Mouse (Mus musculus) kidney, adult 18-20 months (tissue): ENCODE measurements around the gene Card9.
"Not testable (repeated sequence)": the region's sequence is repeated elsewhere in the genome, so short reads cannot be mapped to it uniquely, and the experiment has no call there.

ENCODE experiments used
- DNase-seq: peaks from one replicate; pipeline ENCODE4 v3.0.0; 2021

The Card9 gene

GRCm38 (mm10) chr2:26360772-26361171 is at the start of gene Card9:
Card9 (minus strand) TSS chr2:26360918.
- no peak for DNase-seq

DNA sequence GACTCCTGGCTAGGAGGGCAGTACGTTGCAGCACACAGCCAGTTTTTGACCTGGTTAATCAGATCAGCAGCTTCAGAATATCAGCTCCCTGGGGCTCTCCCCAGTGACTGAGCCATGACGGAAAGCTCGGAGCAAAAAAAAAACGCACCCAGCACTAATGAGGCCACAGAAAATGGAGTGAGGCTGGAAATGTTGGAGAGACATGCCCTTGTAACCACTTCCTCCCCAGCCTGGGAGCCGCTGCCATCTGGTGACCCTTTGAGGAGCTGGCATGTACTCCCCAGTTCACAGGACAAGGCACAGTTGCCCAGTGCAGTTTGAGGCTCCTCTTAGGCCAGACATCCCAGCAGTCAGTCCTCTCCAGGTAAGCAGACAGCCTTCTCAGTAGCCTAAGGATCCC is 49.4 kb upstream of the Card9 start:
- DNase-seq = no peak

DNA sequence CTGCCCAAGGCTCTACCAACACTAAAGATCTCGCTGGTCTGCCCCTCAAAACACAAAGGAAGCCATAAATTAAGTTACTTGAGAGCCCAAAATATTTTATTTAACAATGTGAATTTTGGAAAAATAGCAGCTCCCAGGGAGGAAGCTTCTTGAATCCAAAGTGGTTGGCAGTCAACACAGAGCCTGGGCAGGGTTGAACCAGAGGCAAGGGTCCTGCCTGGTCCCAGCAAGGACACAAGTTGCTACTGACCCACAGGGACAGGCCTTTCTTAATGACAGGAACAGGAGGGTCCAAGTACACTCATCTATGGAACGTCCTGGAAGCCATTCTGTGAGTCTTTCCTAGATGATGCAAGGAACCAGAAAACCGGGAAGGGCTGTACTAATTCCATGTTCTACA is 48.6 kb upstream of the Card9 start:
- no peak for DNase-seq

GRCm38 (mm10) chr2:26408515-26409356 is 48.0 kb upstream of the Card9 start, which contains the start of gene Inpp5e:
Inpp5e (minus strand) TSS chr2:26409203.
- DNase-seq = peak; percentile 99

- peak; percentile 57 for DNase-seq
These were observed 42.6 kb upstream of the Card9 start for GRCm38 (mm10) chr2:26403306-26403705.

GRCm38 (mm10) chr2:26402265-26402664 is 41.5 kb upstream of the Card9 start:
- no peak for DNase-seq

DNA sequence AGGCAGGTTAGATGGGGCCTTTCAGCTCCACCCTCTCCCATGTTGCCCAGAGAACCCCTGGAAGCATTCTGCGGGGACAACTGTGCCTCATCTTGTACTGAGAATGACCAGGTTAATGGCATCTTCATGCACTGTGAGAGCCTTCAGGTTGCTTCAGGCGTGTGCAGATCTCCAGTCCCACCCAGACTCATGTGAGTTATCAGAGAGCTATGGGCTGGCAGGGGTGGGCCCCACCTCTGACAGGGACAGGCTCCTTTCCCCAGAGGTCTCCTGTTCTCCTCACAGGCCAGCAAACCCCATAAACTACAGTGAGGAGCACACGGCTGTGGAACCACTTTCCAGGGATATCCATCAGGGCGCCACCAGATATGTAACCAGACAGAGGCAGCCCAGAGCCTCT is 40.3 kb upstream of the Card9 start:
- DNase-seq = no peak

- DNase-seq = no peak
These were observed 39.6 kb upstream of the Card9 start for GRCm38 (mm10) chr2:26400296-26400695.

DNA sequence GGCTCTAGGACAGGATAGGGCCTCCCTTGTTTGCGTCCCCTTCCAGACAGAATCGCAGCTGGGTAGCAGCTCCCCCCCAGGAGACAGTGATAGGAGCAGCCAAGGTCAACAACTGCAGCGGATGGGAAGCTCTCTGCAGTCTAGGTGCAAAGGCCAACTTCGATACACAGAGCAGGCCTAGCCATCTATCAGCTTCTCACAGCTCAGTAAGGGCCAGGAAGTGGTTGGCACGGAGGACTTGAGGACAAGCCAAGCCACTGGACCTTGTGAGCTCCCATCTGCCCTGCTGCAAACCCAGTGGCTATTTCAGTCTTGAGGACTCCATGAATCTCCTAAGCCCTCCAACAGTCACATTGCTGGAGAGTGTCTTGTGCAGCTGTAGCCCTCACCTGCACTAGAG is 38.9 kb upstream of the Card9 start:
- peak; percentile 56 for DNase-seq

- peak; percentile 44 for DNase-seq
These were observed 38.3 kb upstream of the Card9 start for GRCm38 (mm10) chr2:26398978-26399377.

DNA sequence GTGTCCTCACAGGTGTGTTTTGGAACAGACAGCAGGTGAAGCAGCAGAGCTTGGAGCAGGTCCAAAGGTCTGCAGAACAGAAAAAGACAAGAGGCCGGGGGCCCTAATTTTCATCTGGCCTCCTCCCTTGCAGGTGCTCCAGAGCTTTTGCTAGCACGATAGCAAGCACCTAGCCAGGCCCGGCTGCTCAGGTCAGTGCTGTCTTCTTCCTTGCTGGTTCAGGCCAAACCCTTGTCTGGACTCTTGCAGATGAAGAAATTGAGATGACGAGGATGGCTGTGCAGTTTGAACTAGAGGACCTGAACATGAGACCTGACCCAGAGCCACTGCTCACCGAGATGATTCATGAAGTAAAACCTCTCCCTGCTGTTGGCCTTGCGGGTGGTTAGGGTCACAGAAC is 30.9 kb upstream of the Card9 start:
- no peak for DNase-seq

DNA sequence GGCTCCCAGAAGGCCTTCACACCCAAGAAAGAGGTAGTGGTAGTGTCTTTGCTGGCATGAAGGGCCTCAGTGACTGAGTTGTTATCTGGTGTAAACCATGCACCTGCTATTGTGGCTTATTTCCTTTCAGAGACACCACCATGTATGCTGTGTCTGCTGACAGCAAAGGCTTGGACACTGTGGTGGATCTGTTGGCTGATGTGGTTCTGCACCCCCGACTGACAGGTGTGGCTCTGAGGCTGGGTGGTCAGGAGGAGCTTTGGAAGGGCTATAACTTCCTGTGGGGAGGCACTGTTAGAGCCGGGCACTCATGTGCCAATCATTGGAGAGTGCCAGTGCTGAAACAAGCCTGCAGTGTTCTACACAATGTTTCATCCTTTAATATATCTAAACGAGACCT is 30.2 kb upstream of the Card9 start:
- DNase-seq = no peak

GRCm38 (mm10) chr2:26389154-26389690 is 28.5 kb upstream of the Card9 start, which contains the start of the genes Entr1 and Pmpca:
Entr1 (minus strand) TSS chr2:26389316.
Pmpca (plus strand) TSS chr2:26389339.
- DNase-seq = peak; percentile 85

DNA sequence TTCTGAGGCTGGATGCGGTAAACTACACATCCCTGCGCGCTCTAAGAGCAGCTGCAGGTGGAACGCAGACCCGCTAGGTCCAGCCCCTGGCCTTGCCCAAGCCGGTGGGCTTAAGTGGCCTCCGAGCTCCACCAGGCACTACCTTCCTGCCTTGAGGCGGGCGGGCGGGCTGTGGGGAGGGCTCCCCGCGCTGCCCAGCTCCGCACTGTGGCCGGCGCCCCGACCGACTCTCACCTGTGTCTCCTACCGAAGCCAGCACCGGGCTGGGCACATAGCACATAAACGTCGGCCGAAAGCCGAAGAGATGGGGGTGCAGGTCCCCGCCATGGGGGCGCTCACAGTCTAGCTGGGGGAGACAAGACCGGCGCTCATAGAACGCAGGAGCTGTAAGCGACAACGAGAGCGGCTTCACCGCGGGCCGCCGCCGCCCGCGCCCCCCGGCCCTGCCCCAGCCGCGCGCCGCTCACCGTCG is 28.0 kb upstream of the Card9 start:
- no peak for DNase-seq

DNA sequence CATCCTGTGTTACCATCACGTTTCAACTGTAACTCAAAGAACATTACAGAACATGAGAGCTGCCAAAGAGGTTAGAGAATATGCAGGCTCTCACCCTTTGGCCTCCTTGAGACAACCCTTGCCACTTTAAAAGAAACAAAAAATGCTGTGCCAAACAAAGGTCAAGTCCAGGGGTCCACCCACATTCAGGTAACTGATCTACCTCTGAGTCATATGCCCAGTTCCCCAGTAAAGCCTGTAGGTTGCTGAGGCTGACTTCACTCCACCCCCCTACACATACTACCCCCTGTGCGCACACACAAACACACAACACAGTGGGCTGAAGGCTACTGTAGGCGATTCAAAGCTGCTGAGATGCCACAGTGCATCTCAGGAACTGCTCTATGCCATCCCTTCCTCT is 27.0 kb upstream of the Card9 start:
- peak; percentile 37 for DNase-seq

GRCm38 (mm10) chr2:26380871-26381270 is 20.2 kb upstream of the Card9 start:
- DNase-seq = not testable (repeated sequence)

DNA sequence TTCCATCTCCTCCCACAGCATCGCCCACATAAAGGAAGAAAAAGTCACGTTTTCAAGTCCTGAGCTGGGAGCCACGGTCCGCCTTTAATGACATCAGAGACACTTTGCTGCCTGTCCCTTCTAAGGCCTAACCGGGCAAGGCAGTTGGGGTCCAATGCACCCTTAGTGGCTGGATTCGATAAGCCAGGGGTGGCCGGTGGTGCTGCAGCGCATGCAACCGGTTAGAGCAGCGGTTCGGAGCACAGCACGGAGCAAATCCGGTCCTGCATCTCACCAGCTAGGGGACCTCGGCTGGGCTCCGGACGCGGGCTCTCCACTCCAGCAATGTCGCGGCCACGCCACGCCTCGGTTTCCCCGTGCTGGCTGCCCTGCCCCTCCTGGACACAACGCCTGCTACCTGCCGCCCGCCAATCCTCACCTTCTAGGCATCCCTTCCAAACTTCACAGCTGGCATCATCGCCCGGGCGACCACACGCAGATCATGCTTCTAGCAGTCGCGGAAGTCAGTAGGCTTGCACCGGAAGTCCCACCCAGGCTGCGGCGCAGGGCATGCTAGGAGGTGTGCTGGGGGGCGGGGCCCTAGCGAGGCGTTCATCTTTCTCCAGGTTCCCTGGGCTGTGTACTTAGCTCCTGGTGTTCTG is 19.5 kb upstream of the Card9 start, which contains the start of gene Snapc4:
TSS of gene Snapc4 (minus strand) at position 523 of the 641 bp plus-strand sequence.
- peak; percentile 88 for DNase-seq

GRCm38 (mm10) chr2:26372396-26372795 is 11.7 kb upstream of the Card9 start:
- no peak for DNase-seq

DNA sequence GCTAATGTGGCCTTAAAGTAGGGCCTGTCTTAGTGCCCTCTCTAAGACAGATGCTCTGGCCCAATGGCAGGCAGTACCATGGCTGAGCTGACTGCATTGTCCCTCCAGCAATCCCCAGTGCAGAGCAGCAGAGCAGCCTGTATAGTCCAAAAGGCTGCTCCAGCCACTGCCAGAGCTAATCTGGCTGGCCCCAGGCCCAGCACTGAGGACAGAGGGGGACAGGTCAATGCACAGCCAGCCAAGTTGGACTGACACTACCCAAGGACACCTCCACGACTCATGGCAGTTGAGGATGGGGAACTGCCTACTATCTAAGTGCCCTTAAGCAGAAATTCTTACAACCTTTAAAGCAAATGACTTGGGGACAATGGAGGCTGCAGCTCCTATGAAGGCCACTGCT is 7.9 kb upstream of the Card9 start:
- DNase-seq = no peak

- no peak for DNase-seq
These were observed 7.2 kb upstream of the Card9 start for GRCm38 (mm10) chr2:26367911-26368310.

GRCm38 (mm10) chr2:26364738-26365465 is 4.2 kb upstream of the Card9 start:
- DNase-seq = peak; percentile 69

DNA sequence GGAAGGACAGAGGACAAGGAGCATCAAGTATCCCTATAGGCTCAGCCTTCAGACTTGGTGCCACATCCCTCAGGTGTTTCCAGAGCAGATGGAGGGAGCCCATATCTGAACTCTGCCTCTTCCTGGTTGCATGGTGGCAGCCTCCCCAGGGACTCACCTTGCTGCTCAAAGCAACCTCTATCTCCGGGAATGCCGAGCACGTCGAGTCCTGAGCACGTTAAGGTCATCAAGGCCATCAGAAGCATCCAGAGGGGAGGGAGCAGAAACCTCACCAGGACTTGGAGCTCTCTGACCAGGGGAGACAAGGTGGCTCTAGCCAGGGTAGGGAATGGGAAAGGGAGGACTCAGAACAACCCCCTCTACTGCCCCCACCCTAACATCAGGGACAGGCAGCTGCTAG is 2.8 kb upstream of the Card9 start:
- no peak for DNase-seq

DNA sequence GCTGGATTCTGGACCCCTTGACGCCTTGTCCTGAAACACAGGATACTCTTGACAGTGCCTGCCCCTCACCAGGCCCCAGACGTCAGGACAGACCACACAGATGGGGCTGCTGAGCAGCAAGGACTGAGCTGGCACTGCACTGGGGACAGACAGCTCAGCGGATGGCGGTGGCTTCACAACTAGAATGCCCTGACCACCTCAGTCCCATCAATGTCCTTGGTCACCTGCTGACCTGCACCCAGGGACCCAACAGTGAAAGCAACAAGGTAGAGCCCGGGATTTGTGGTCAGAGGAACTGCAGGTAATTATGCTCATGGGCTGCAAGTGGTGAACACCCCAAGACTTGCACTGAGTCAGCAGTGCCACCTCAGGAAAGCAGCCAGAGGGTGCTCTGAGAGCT is 2.3 kb upstream of the Card9 start:
- no peak for DNase-seq
